Mouse (Mus musculus): ENCODE measurements around the gene Polq.

Gene Polq

GRCm38 (mm10) chr16:37011061-37011921, at the start of gene Polq:
Gene Polq (plus strand): TSS chr16:37011786.
- peak; percentile 84 to 85 for DNase-seq (ENCODE audit: low spot score in 2 of 2)

- DNase-seq (ENCODE audit: low spot score in 2 of 2): no peak
Measured at GRCm38 (mm10) chr16:36963415-36963814, 48.2 kb upstream of the Polq start.

- DNase-seq (ENCODE audit: low spot score in 2 of 2): no peak
Measured at GRCm38 (mm10) chr16:36979127-36979526, 32.5 kb upstream of the Polq start.

- DNase-seq (ENCODE audit: low spot score in 2 of 2): no peak
Measured at GRCm38 (mm10) chr16:36983796-36984195, 27.8 kb upstream of the Polq start.

- DNase-seq (ENCODE audit: low spot score in 2 of 2): no peak
Measured at GRCm38 (mm10) chr16:36985636-36986042, 25.9 kb upstream of the Polq start.

GRCm38 (mm10) chr16:36987399-36987798, 24.2 kb upstream of the Polq start:
- no peak for DNase-seq (ENCODE audit: low spot score in 2 of 2)

- DNase-seq (ENCODE audit: low spot score in 2 of 2): no peak
Measured at GRCm38 (mm10) chr16:36988066-36988465, 23.5 kb upstream of the Polq start.

- no peak for DNase-seq (ENCODE audit: low spot score in 2 of 2)
Measured at GRCm38 (mm10) chr16:36989493-36989892, 22.1 kb upstream of the Polq start.

- DNase-seq (ENCODE audit: low spot score in 2 of 2): no peak
Measured at GRCm38 (mm10) chr16:36989999-36990625, 21.5 kb upstream of the Polq start, which contains the start of gene Fbxo40. Gene Fbxo40 (minus strand): TSS chr16:36990467.

- no peak for DNase-seq (ENCODE audit: low spot score in 2 of 2)
Measured at GRCm38 (mm10) chr16:36997650-36998049, 13.9 kb upstream of the Polq start.

- no peak for DNase-seq (ENCODE audit: low spot score in 2 of 2)
Measured at GRCm38 (mm10) chr16:36999366-36999972, 12.1 kb upstream of the Polq start.

GRCm38 (mm10) chr16:37009262-37009661, 2.3 kb upstream of the Polq start:
- DNase-seq (ENCODE audit: low spot score in 2 of 2): no peak

- DNase-seq (ENCODE audit: low spot score in 2 of 2): no peak
Measured at GRCm38 (mm10) chr16:37010370-37010769, 1.2 kb upstream of the Polq start.

GRCm38 (mm10) chr16:37011922-37012289, 320 bp downstream of the Polq start:
- no peak for DNase-seq (ENCODE audit: low spot score in 2 of 2)

- no peak for DNase-seq (ENCODE audit: low spot score in 2 of 2)
Measured at GRCm38 (mm10) chr16:37012336-37012735, 750 bp downstream of the Polq start.

GRCm38 (mm10) chr16:37027581-37027980, 16.0 kb downstream of the Polq start:
- DNase-seq (ENCODE audit: low spot score in 2 of 2): no peak

- no peak for DNase-seq (ENCODE audit: low spot score in 2 of 2)
Measured at GRCm38 (mm10) chr16:37031996-37032395, 20.4 kb downstream of the Polq start.

- DNase-seq (ENCODE audit: low spot score in 2 of 2): no peak
Measured at GRCm38 (mm10) chr16:37034751-37035150, 23.2 kb downstream of the Polq start.

- DNase-seq (ENCODE audit: low spot score in 2 of 2): no peak
Measured at GRCm38 (mm10) chr16:37059631-37060030, 48.0 kb downstream of the Polq start.

- no peak for DNase-seq (ENCODE audit: low spot score in 2 of 2)
Measured at GRCm38 (mm10) chr16:37061261-37061660, 49.7 kb downstream of the Polq start.

GRCm38 (mm10) chr16:37072354-37072753, 60.8 kb downstream of the Polq start:
- no peak for DNase-seq (ENCODE audit: low spot score in 2 of 2)

GRCm38 (mm10) chr16:37089648-37090047, 78.1 kb downstream of the Polq start:
- no peak for DNase-seq (ENCODE audit: low spot score in 2 of 2)
